Mouse (Mus musculus) lung, postnatal 0 days (tissue): ENCODE data around the gene A530016L24Rik. TPM values are rescaled to one million over a fixed set of nuclear protein-coding genes. Genes with fewer than 3 reads are reported as not detected.

ENCODE experiments used
- ATAC-seq: fragments of 200-750 bp; cut with Nextera tagmentation; 2 replicates; pipeline ENCODE4 v1.8.0; 2017; ENCODE audit warnings: moderate library complexity
- DNase-seq: peaks from one replicate; pipeline ENCODE4 v3.0.0-alpha.2; 2016; ENCODE audit warnings: low spot score
- H3K27ac ChIP-seq: fragments of 300-500 bp; sonication (generic); 2 replicates; pipeline ENCODE4 v1.5.1; 2014; ENCODE audit warnings: antibody characterized with exemption, mild to moderate bottlenecking, low read length, mixed read lengths
- H3K27me3 ChIP-seq: fragments of 300-500 bp; sonication (generic); replicated peaks from 2 replicates; pipeline ENCODE4 v1.6.1; 2014; ENCODE audit warnings: low read length, mixed read lengths; ENCODE audit not compliant: insufficient read depth
- H3K36me3 ChIP-seq: fragments of 300-500 bp; sonication (generic); 2 replicates; pipeline ENCODE4 v1.6.1; 2014; ENCODE audit warnings: low read length, mixed read lengths; ENCODE audit not compliant: insufficient read depth
- H3K4me1 ChIP-seq: fragments of 300-500 bp; sonication (generic); 2 replicates; pipeline ENCODE4 v1.6.1; 2014; ENCODE audit warnings: antibody characterized with exemption, low read depth, low read length, mixed read lengths; ENCODE audit not compliant: insufficient read depth
- H3K4me2 ChIP-seq: fragments of 300-500 bp; sonication (generic); replicated peaks from 2 replicates; pipeline ENCODE4 v1.6.1; 2014; ENCODE audit warnings: low read depth, mild to moderate bottlenecking, low read length, moderate library complexity, mixed read lengths
- H3K4me3 ChIP-seq: fragments of 300-500 bp; sonication (generic); 2 replicates; pipeline ENCODE4 v1.5.1; 2014; ENCODE audit warnings: low read depth, low read length
- H3K9ac ChIP-seq: fragments of 300-500 bp; sonication (generic); replicated peaks from 2 replicates; pipeline ENCODE4 v1.6.1; 2014; ENCODE audit warnings: low read depth, mild to moderate bottlenecking
- H3K9me3 ChIP-seq: fragments of 300-500 bp; sonication (generic); 2 replicates; pipeline ENCODE4 v1.6.1; 2016; ENCODE audit warnings: low read length, mixed read lengths
- CTCF ChIP-seq: IDR thresholded peaks from 2 replicates; pipeline ENCODE4 v1.5.1; 2016; ENCODE audit warnings: antibody characterized with exemption, mild to moderate bottlenecking
- EP300 ChIP-seq: IDR thresholded peaks from 2 replicates; pipeline ENCODE4 v1.6.1; 2016; ENCODE audit warnings: antibody characterized with exemption, mild to moderate bottlenecking, control low read depth
- WGBS: fragments of 180-500 bp; shearing (Covaris S2); extraction: QIAGEN DNeasy Blood & Tissue Kit; methylation state at CpG from one replicate; pipeline ENCODE4 v1.1.7; 2014; 5-methylcytosine and 5-hydroxymethylcytosine counted together
- polyA plus RNA-seq: library from polyadenylated mRNA; unstranded; fragments of >200 nt; fragmentation: Nextera tagmentation; extraction: Ambion mirVana; gene quantifications from 2 replicates; pipeline ENCODE4 v1.2.1, GENCODE M21; 2015

A530016L24Rik gene
- polyA plus RNA-seq, 1 experiment from 2014 or later, result 0.04 TPM

- no peaks in the 10 kb centered on the region for H3K9me3 ChIP-seq
- no peak overlapping the region for H3K4me2 ChIP-seq
- H3K4me3 ChIP-seq, result no peak overlapping the region
- DNase-seq, result no peak
- H3K27me3 ChIP-seq, result no peaks in the 10 kb centered on the region
- no peak for ATAC-seq
- H3K36me3 ChIP-seq, result no peaks in the 10 kb centered on the region
- no peak overlapping the region for H3K27ac ChIP-seq
- H3K9ac ChIP-seq, result no peak overlapping the region
- WGBS, result 75% methylated on average over 3 of the region's 3 CpGs
- TF ChIP-seq EP300 (no peak), CTCF (no peak)
- H3K4me1 ChIP-seq, result no peaks in the 10 kb centered on the region
These were observed 24.7 kb upstream of the A530016L24Rik start for GRCm38 (mm10) chr12:112464516-112464915.

DNA sequence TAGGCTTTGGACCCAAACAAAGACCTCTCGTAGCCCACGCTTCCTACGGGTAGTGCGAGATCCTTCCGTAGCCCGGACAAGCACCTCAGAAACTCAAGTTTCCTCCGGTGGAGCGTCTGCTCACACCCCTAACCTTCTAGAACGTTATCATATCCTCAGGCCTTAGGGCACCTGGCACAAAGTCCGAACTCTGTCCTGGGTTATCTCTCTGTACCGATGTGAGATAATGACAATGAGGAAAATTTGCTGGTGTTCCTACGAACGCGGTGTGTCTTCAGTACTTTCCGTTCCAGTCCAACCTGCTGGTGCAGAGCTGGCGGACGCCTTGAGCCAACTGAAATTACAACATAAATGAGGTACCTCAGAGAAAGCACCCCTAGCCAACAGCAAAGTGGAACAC, 23.3 kb upstream of the A530016L24Rik start:
- no peak overlapping the region for H3K9ac ChIP-seq
- no peak overlapping the region for H3K4me3 ChIP-seq
- H3K4me1 ChIP-seq, result no peaks in the 10 kb centered on the region
- H3K4me2 ChIP-seq, result no peak overlapping the region
- no peaks in the 10 kb centered on the region for H3K36me3 ChIP-seq
- no peak for ATAC-seq
- DNase-seq, result no peak
- 84% methylated on average over 17 of the region's 17 CpGs for WGBS
- H3K27me3 ChIP-seq, result no peaks in the 10 kb centered on the region
- H3K9me3 ChIP-seq, result no peaks in the 10 kb centered on the region
- H3K27ac ChIP-seq, result no peak overlapping the region
- TF ChIP-seq CTCF (no peak), EP300 (no peak)

- Histone ChIP-seq H3K36me3 (no peaks in the 10 kb centered on the region), H3K4me3 (no peak overlapping the region), H3K4me2 (no peak overlapping the region), H3K4me1 (no peaks in the 10 kb centered on the region), H3K27me3 (no peaks in the 10 kb centered on the region), H3K9ac (no peak overlapping the region), H3K9me3 (no peaks in the 10 kb centered on the region), H3K27ac (no peak overlapping the region)
- ATAC-seq (no peak), DNase-seq (no peak)
- TF ChIP-seq EP300 (no peak), CTCF (no peak)
- 74% methylated on average over 10 of the region's 10 CpGs for WGBS
These were observed 21.9 kb upstream of the A530016L24Rik start for GRCm38 (mm10) chr12:112467387-112467786.

DNA sequence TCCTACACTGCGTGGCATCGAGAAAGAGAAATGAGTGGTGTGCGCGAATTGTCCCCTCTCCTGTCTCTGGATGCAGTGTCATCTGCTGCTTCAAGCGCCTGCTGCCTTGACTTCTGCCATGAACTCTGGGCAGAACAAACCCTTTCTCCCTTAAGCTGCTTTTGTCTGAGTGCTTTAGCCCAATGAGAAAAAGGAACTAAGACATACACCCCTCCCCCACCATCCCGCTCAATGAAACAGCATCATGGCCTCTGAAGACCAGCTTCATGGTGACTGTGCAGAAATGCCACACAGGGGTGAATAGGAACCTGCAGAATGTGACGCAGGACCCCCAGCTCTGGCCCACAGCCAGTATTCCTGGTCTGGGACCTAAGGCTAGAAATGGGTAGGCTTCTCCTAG, 19.9 kb upstream of the A530016L24Rik start:
- Histone ChIP-seq H3K36me3 (no peaks in the 10 kb centered on the region), H3K4me3 (no peak overlapping the region), H3K27ac (no peak overlapping the region), H3K4me1 (no peaks in the 10 kb centered on the region), H3K27me3 (0 out of 2 replicates have a peak, but pooled peaks cover 3% of the 10 kb centered on the region), H3K9me3 (no peaks in the 10 kb centered on the region), H3K4me2 (no peak overlapping the region), H3K9ac (no peak overlapping the region)
- ATAC-seq (no peak), DNase-seq (no peak)
- TF ChIP-seq CTCF (no peak), EP300 (no peak)
- WGBS, result 86% methylated on average over 7 of the region's 7 CpGs

- H3K9me3 ChIP-seq, result no peaks in the 10 kb centered on the region
- H3K4me1 ChIP-seq, result no peaks in the 10 kb centered on the region
- DNase-seq (no peak), ATAC-seq (no peak)
- no peak overlapping the region for H3K27ac ChIP-seq
- H3K36me3 ChIP-seq, result no peaks in the 10 kb centered on the region
- H3K9ac ChIP-seq, result no peak overlapping the region
- H3K27me3 ChIP-seq, result 0 out of 2 replicates have a peak, but pooled peaks cover 3% of the 10 kb centered on the region
- no peak overlapping the region for H3K4me3 ChIP-seq
- TF ChIP-seq EP300 (no peak), CTCF (no peak)
- WGBS, result 66% methylated on average over 5 of the region's 5 CpGs
- H3K4me2 ChIP-seq, result no peak overlapping the region
These were observed 19.0 kb upstream of the A530016L24Rik start for GRCm38 (mm10) chr12:112470216-112470615.

GRCm38 (mm10) chr12:112473777-112474176, 15.5 kb upstream of the A530016L24Rik start:
- no peaks in the 10 kb centered on the region for H3K36me3 ChIP-seq
- no peak overlapping the region for H3K4me3 ChIP-seq
- H3K9ac ChIP-seq, result no peak overlapping the region
- ATAC-seq, result peak; percentile 86
- no peaks in the 10 kb centered on the region for H3K4me1 ChIP-seq
- 0 out of 2 replicates have a peak, but pooled peaks cover 3% of the 10 kb centered on the region for H3K27me3 ChIP-seq
- H3K4me2 ChIP-seq, result no peak overlapping the region
- peak; percentile 100 for TF ChIP-seq CTCF
- TF ChIP-seq EP300, result no peak
- H3K9me3 ChIP-seq, result no peaks in the 10 kb centered on the region
- peak; percentile 84 for DNase-seq
- 15% methylated on average over 9 of the region's 9 CpGs for WGBS
- H3K27ac ChIP-seq, result no peak overlapping the region

DNA sequence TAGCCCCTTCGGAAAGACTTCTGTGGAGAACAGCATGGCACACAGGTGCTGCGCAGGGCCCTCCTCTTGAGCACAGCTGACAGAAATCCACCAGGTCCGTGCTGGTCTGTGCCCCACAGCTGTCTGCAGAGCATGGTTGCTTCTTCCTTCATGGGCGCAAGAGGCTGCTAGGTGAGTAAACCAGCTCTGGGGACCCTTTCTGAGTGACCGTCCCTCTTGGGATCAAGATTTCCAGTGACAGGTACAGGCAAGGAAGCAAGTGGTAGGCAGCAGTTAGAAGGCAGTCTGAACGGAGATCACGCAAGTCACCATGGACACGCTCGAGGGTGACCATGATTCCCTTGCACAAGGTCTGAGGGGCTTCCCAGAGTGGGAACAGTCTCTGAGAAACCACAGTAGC, 287 bp downstream of the A530016L24Rik start:
- H3K9ac ChIP-seq, result no peak overlapping the region
- H3K27me3 ChIP-seq, result no peaks in the 10 kb centered on the region
- H3K4me3 ChIP-seq, result no peak overlapping the region
- no peaks in the 10 kb centered on the region for H3K36me3 ChIP-seq
- no peaks in the 10 kb centered on the region for H3K9me3 ChIP-seq
- ATAC-seq (no peak), DNase-seq (no peak)
- no peak overlapping the region for H3K4me2 ChIP-seq
- peaks cover 7% of the 10 kb centered on the region; the same call in 1 of the 2 replicates for H3K4me1 ChIP-seq
- TF ChIP-seq CTCF, result no peak
- no peak for TF ChIP-seq EP300
- H3K27ac ChIP-seq, result no peak overlapping the region
- WGBS, result 93% methylated on average over 9 of the region's 9 CpGs
